Mouse (Mus musculus) hindbrain, embryonic 14.5 days (tissue): ENCODE measurements around the gene Pot1a. TPM values are rescaled to one million over a fixed set of nuclear protein-coding genes. Genes with fewer than 3 reads are reported as not detected.

Experiments
- ATAC-seq: fragments of 200-750 bp; cut with Nextera tagmentation; 2 replicates; pipeline ENCODE4 v1.8.0; 2017; ENCODE audit warnings: moderate number of reproducible peaks, mild to moderate bottlenecking, moderate TSS enrichment, moderate library complexity; ENCODE audit not compliant: low FRiP score
- DNase-seq: peaks from one replicate; pipeline ENCODE4 v3.0.0-alpha.2; 2015; ENCODE audit warnings: low spot score
- H3K27ac ChIP-seq: fragments of 300-500 bp; sonication (generic); 2 replicates; pipeline ENCODE4 v1.5.1; 2014; ENCODE audit warnings: mild to moderate bottlenecking, moderate library complexity
- H3K27me3 ChIP-seq: fragments of 300-500 bp; sonication (generic); 2 replicates; pipeline ENCODE4 v1.6.1; 2014; ENCODE audit warnings: mild to moderate bottlenecking, low read length, mixed read lengths; ENCODE audit not compliant: control insufficient read depth, insufficient read depth
- H3K36me3 ChIP-seq: fragments of 300-500 bp; sonication (generic); replicated peaks from 2 replicates; pipeline ENCODE4 v1.6.1; 2014; ENCODE audit not compliant: control insufficient read depth, insufficient read depth
- H3K4me1 ChIP-seq: fragments of 300-500 bp; sonication (generic); replicated peaks from 2 replicates; pipeline ENCODE4 v1.6.1; 2014; ENCODE audit warnings: antibody characterized with exemption, low read length, mixed read lengths; ENCODE audit not compliant: control insufficient read depth, insufficient read depth
- H3K4me2 ChIP-seq: fragments of 300-500 bp; sonication (generic); replicated peaks from 2 replicates; pipeline ENCODE4 v1.6.1; 2014; ENCODE audit warnings: mild to moderate bottlenecking, moderate library complexity
- H3K4me3 ChIP-seq: fragments of 300-500 bp; sonication (generic); replicated peaks from 2 replicates; pipeline ENCODE4 v1.5.1; 2014; ENCODE audit warnings: mild to moderate bottlenecking, low read length
- H3K9ac ChIP-seq: fragments of 300-500 bp; sonication (generic); 2 replicates; pipeline ENCODE4 v1.6.1; 2014
- H3K9me3 ChIP-seq: fragments of 300-500 bp; sonication (generic); 2 replicates; pipeline ENCODE4 v1.6.1; 2016; ENCODE audit warnings: low read length; ENCODE audit not compliant: control insufficient read depth
- WGBS: fragments of 180-500 bp; shearing (Covaris S2); extraction: QIAGEN DNeasy Blood & Tissue Kit; methylation state at CpG from one replicate; pipeline ENCODE4 v1.1.7; 2014; 5-methylcytosine and 5-hydroxymethylcytosine counted together
- polyA plus RNA-seq: library from polyadenylated mRNA; unstranded; fragments of >200 nt; fragmentation: Nextera tagmentation; extraction: Ambion mirVana; gene quantifications from 2 replicates; pipeline ENCODE4 v1.2.1, GENCODE M21; 2014

The Pot1a gene
- polyA plus RNA-seq: 30.9 and 31.6 TPM in 2 replicates

- DNase-seq (peak; percentile 99), ATAC-seq (peak; percentile 99)
- Histone ChIP-seq H3K36me3 (no peaks in the 10 kb centered on the region), H3K27ac (peak within 1 kb of the TSS; percentile 83), H3K27me3 (no peaks in the 10 kb centered on the region), H3K9me3 (no peaks in the 10 kb centered on the region), H3K4me2 (peak within 1 kb of the TSS; percentile 56), H3K4me1 (peaks cover 8% of the 10 kb centered on the region; the same call in 1 of the 2 replicates), H3K9ac (peak within 1 kb of the TSS; percentile 77), H3K4me3 (peak within 1 kb of the TSS; percentile 57)
- WGBS: under 1% methylated on average over 34 of the region's 34 CpGs
Observed at GRCm38 (mm10) chr6:25808806-25809495, at the start of gene Pot1a. TSS of gene Pot1a (minus strand) at chr6:25809246.

GRCm38 (mm10) chr6:25836261-25836660 is 27.2 kb upstream of the Pot1a start:
- H3K4me1 ChIP-seq: no peaks in the 10 kb centered on the region
- WGBS: 44% methylated on average over 2 of the region's 2 CpGs
- no peaks in the 10 kb centered on the region for H3K27me3 ChIP-seq
- no peak overlapping the region for H3K4me2 ChIP-seq
- ATAC-seq (no peak), DNase-seq (no peak)
- H3K27ac ChIP-seq: no peak overlapping the region
- no peaks in the 10 kb centered on the region for H3K36me3 ChIP-seq
- no peak overlapping the region for H3K9ac ChIP-seq
- no peak overlapping the region for H3K4me3 ChIP-seq
- H3K9me3 ChIP-seq: no peaks in the 10 kb centered on the region

GRCm38 (mm10) chr6:25806021-25806420 is 3.0 kb downstream of the Pot1a start:
- 84% methylated on average over 3 of the region's 3 CpGs for WGBS

GRCm38 (mm10) chr6:25802269-25802668 is 6.8 kb downstream of the Pot1a start:
- H3K27ac ChIP-seq: no peak overlapping the region
- no peaks in the 10 kb centered on the region for H3K27me3 ChIP-seq
- WGBS: 78% methylated on average over 3 of the region's 3 CpGs
- no peak overlapping the region for H3K4me3 ChIP-seq
- no peak overlapping the region for H3K9ac ChIP-seq
- H3K36me3 ChIP-seq: peaks cover 5% of the 10 kb centered on the region; the same call in 1 of the 2 replicates
- no peak for ATAC-seq
- H3K9me3 ChIP-seq: no peaks in the 10 kb centered on the region
- H3K4me1 ChIP-seq: peaks cover 4% of the 10 kb centered on the region; the same call in 1 of the 2 replicates
- no peak for DNase-seq
- H3K4me2 ChIP-seq: no peak overlapping the region

More at GRCm38 (mm10) chr6:25806021-25806420, 3.0 kb downstream of the Pot1a start:
- 0 out of 2 replicates have a peak, but pooled peaks cover 5% of the 10 kb centered on the region for H3K36me3 ChIP-seq
- no peaks in the 10 kb centered on the region for H3K9me3 ChIP-seq
- H3K27me3 ChIP-seq: no peaks in the 10 kb centered on the region
- no peak overlapping the region for H3K4me2 ChIP-seq
- no peak overlapping the region for H3K9ac ChIP-seq
- no peak for ATAC-seq
- no peak for DNase-seq
- no peak overlapping the region for H3K4me3 ChIP-seq
- H3K4me1 ChIP-seq: peaks cover 8% of the 10 kb centered on the region; the same call in 1 of the 2 replicates
- H3K27ac ChIP-seq: no peak overlapping the region

- H3K27me3 ChIP-seq: no peaks in the 10 kb centered on the region
- H3K9me3 ChIP-seq: no peaks in the 10 kb centered on the region
- 85% methylated on average over 6 of the region's 6 CpGs for WGBS
- H3K9ac ChIP-seq: no peak overlapping the region
- peaks cover 8% of the 10 kb centered on the region; the same call in 1 of the 2 replicates for H3K36me3 ChIP-seq
- no peak for DNase-seq
- no peak overlapping the region for H3K27ac ChIP-seq
- ATAC-seq: no peak
- H3K4me3 ChIP-seq: no peak overlapping the region
- H3K4me2 ChIP-seq: no peak overlapping the region
- H3K4me1 ChIP-seq: no peaks in the 10 kb centered on the region
Observed at GRCm38 (mm10) chr6:25801230-25801629, 7.8 kb downstream of the Pot1a start.

- no peak overlapping the region for H3K4me3 ChIP-seq
- ATAC-seq: no peak
Observed at GRCm38 (mm10) chr6:25768238-25768637, 40.8 kb downstream of the Pot1a start.

GRCm38 (mm10) chr6:25767552-25767951 is 41.5 kb downstream of the Pot1a start:
- Histone ChIP-seq H3K9ac (no peak overlapping the region), H3K4me2 (no peak overlapping the region), H3K4me3 (no peak overlapping the region), H3K27me3 (no peaks in the 10 kb centered on the region), H3K27ac (no peak overlapping the region), H3K4me1 (no peaks in the 10 kb centered on the region), H3K9me3 (no peaks in the 10 kb centered on the region), H3K36me3 (peaks cover 13% of the 10 kb centered on the region)
- 0 out of 2 replicates have a peak, but pooled peaks have one; percentile 3 for ATAC-seq
- 87% methylated on average over 8 of the region's 8 CpGs for WGBS
- no peak for DNase-seq

More at GRCm38 (mm10) chr6:25768238-25768637, 40.8 kb downstream of the Pot1a start:
- H3K36me3 ChIP-seq: peaks cover 12% of the 10 kb centered on the region
- WGBS: 96% methylated on average over 3 of the region's 3 CpGs
- no peak for DNase-seq
- H3K4me1 ChIP-seq: no peaks in the 10 kb centered on the region
- no peak overlapping the region for H3K27ac ChIP-seq
- no peak overlapping the region for H3K9ac ChIP-seq
- H3K9me3 ChIP-seq: no peaks in the 10 kb centered on the region
- no peaks in the 10 kb centered on the region for H3K27me3 ChIP-seq
- H3K4me2 ChIP-seq: no peak overlapping the region

- no peaks in the 10 kb centered on the region for H3K27me3 ChIP-seq
- no peaks in the 10 kb centered on the region for H3K9me3 ChIP-seq
- no peak overlapping the region for H3K27ac ChIP-seq
- no peak overlapping the region for H3K9ac ChIP-seq
- WGBS: 47% methylated on average over 7 of the region's 7 CpGs
- no peak overlapping the region; the same call in 1 of the 2 replicates for H3K4me2 ChIP-seq
- DNase-seq (peak; percentile 76), ATAC-seq (peak; percentile 94)
- peaks cover 18% of the 10 kb centered on the region for H3K36me3 ChIP-seq
- H3K4me3 ChIP-seq: no peak overlapping the region
- H3K4me1 ChIP-seq: no peaks in the 10 kb centered on the region
Observed at GRCm38 (mm10) chr6:25767073-25767472, 42.0 kb downstream of the Pot1a start.

- H3K4me1 ChIP-seq: no peaks in the 10 kb centered on the region
- H3K36me3 ChIP-seq: peaks cover 26% of the 10 kb centered on the region
- no peaks in the 10 kb centered on the region for H3K27me3 ChIP-seq
- DNase-seq (no peak), ATAC-seq (no peak)
- H3K9me3 ChIP-seq: no peaks in the 10 kb centered on the region
- H3K9ac ChIP-seq: no peak overlapping the region
- H3K27ac ChIP-seq: no peak overlapping the region
- WGBS: 82% methylated on average over 10 of the region's 10 CpGs
- no peak overlapping the region for H3K4me3 ChIP-seq
- no peak overlapping the region for H3K4me2 ChIP-seq
Observed at GRCm38 (mm10) chr6:25766283-25766682, 42.8 kb downstream of the Pot1a start.
